Mouse (Mus musculus) R1 (cell line): Measurements from ENCODE around the gene Gm17455.

ENCODE experiments used
- DNase-seq: peaks from one replicate; pipeline ENCODE4 v3.0.0-alpha.2; 2018; ENCODE audit warnings: low read depth, low spot score

The Gm17455 gene

GRCm38 (mm10) chr10:60399449-60399848 lies at the start of gene Gm17455:
TSS of gene Gm17455 (plus strand) at chr10:60399726.
- DNase-seq: no peak

GRCm38 (mm10) chr10:60350077-60350804 lies 49.3 kb upstream of the Gm17455 start:
- no peak for DNase-seq

- DNase-seq: peak; percentile 60
Measured at GRCm38 (mm10) chr10:60350805-60351167, 48.7 kb upstream of the Gm17455 start.

- DNase-seq: no peak
Measured at GRCm38 (mm10) chr10:60351248-60351647, 48.3 kb upstream of the Gm17455 start.

- peak; percentile 78 for DNase-seq
Measured at GRCm38 (mm10) chr10:60351761-60352455, 47.6 kb upstream of the Gm17455 start.

GRCm38 (mm10) chr10:60353241-60354002 lies 46.1 kb upstream of the Gm17455 start:
- DNase-seq: no peak

GRCm38 (mm10) chr10:60354003-60354325 lies 45.6 kb upstream of the Gm17455 start:
- DNase-seq: no peak

- DNase-seq: no peak
Measured at GRCm38 (mm10) chr10:60354881-60355677, 44.4 kb upstream of the Gm17455 start.

GRCm38 (mm10) chr10:60357441-60357840 lies 42.1 kb upstream of the Gm17455 start:
- no peak for DNase-seq

GRCm38 (mm10) chr10:60357901-60358300 lies 41.6 kb upstream of the Gm17455 start:
- DNase-seq: no peak

- no peak for DNase-seq
Measured at GRCm38 (mm10) chr10:60358776-60359175, 40.8 kb upstream of the Gm17455 start.

- DNase-seq: no peak
Measured at GRCm38 (mm10) chr10:60361615-60362309, 37.8 kb upstream of the Gm17455 start.

GRCm38 (mm10) chr10:60362310-60362628 lies 37.3 kb upstream of the Gm17455 start:
- no peak for DNase-seq

GRCm38 (mm10) chr10:60363426-60363825 lies 36.1 kb upstream of the Gm17455 start:
- DNase-seq: no peak

- no peak for DNase-seq
Measured at GRCm38 (mm10) chr10:60367145-60367544, 32.4 kb upstream of the Gm17455 start.

- DNase-seq: no peak
Measured at GRCm38 (mm10) chr10:60367904-60368303, 31.6 kb upstream of the Gm17455 start.

- no peak for DNase-seq
Measured at GRCm38 (mm10) chr10:60369405-60369804, 30.1 kb upstream of the Gm17455 start.

- no peak for DNase-seq
Measured at GRCm38 (mm10) chr10:60370098-60370497, 29.4 kb upstream of the Gm17455 start.

- DNase-seq: no peak
Measured at GRCm38 (mm10) chr10:60370601-60371061, 28.9 kb upstream of the Gm17455 start.

- no peak for DNase-seq
Measured at GRCm38 (mm10) chr10:60371596-60372386, 27.7 kb upstream of the Gm17455 start.
